ENCODE assay signal across 10 mouse cellular contexts in the genomic region with DNA sequence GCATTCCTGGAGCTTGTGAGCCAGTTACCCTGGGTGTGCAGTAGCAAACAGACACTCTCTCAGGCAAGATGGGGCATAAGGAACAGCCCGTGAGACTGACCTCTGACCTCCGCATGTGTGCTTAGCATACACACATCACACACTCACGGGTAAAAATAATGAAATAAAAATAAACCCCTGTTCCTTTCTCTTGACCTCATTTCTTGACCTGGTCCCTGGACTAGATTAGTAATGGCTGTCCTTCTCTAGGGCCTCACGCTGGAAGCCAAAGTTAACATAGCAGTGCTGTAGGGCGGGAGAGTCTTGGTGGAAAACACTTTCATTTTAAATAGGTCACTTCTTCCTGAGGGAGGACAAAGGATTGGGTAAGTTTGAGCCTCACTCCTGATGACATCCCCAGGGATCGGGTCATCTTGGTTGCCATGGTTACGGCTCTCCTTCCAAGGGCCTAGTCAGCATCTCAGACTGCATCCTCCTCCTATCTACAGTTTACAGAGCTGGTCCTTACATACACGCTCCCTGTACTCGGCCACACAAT. TPM values are rescaled to one million over a fixed set of nuclear protein-coding genes. Genes with fewer than 3 reads are reported as not detected.
A peak's percentile ranks its signal among the peaks of the same experiment; 100 is the strongest.
DNase-seq lines count a peak whose midpoint lies in the region; ATAC-seq and TF ChIP-seq lines count a peak whose summit lies in the region.
"Had no signal": no experiment of that assay in that cellular context is flagged by ENCODE, and none has a peak within 500 bp of the region (broad histone marks: within the 10 kb centered on the region; RNA-seq: fewer than 3 reads in every experiment).

No protein-coding gene starts in this region.

- no peaks in the 10 kb centered on the region for H3K27me3 ChIP-seq in forebrain, postnatal 0 days (ENCODE audit: insufficient read depth, low read length)
- H3K27me3 ChIP-seq in midbrain, embryonic 13.5 days, result no peaks in the 10 kb centered on the region
- H3K27me3 ChIP-seq: kidney, embryonic 15.5 days had no signal

- H3K36me3 ChIP-seq in forebrain, postnatal 0 days (ENCODE audit: insufficient read depth), result no peaks in the 10 kb centered on the region
- H3K36me3 ChIP-seq in midbrain, embryonic 13.5 days, result no peaks in the 10 kb centered on the region
- H3K36me3 ChIP-seq: kidney, embryonic 15.5 days; liver, embryonic 12.5 days had no signal

- H3K4me2 ChIP-seq in forebrain, postnatal 0 days (ENCODE audit: low read depth), result no peak overlapping the region
- H3K4me2 ChIP-seq in midbrain, embryonic 13.5 days (replicated peaks), result no peak overlapping the region
- H3K4me2 ChIP-seq: kidney, embryonic 15.5 days; liver, embryonic 12.5 days had no signal

- peak; percentile 55 for ATAC-seq in forebrain, postnatal 0 days
- peak; percentile 86 for ATAC-seq in midbrain, embryonic 13.5 days
- ATAC-seq: liver, embryonic 12.5 days had no signal

- H3K9ac ChIP-seq in forebrain, postnatal 0 days, result no peak overlapping the region
- H3K9ac ChIP-seq in midbrain, embryonic 13.5 days (replicated peaks), result 0 out of 2 replicates have a peak overlapping the region, but pooled peaks have one; percentile 12
- H3K9ac ChIP-seq: kidney, embryonic 15.5 days; liver, embryonic 12.5 days had no signal

- no peak overlapping the region for H3K4me3 ChIP-seq in forebrain, postnatal 0 days (ENCODE audit: low read depth, low read length)
- H3K4me3 ChIP-seq in midbrain, embryonic 13.5 days (replicated peaks), result no peak overlapping the region
- H3K4me3 ChIP-seq: kidney, embryonic 15.5 days; liver, embryonic 12.5 days had no signal

- H3K9me3 ChIP-seq in forebrain, postnatal 0 days (ENCODE audit: low read length), result no peaks in the 10 kb centered on the region
- no peaks in the 10 kb centered on the region for H3K9me3 ChIP-seq in midbrain, embryonic 13.5 days
- H3K9me3 ChIP-seq: kidney, embryonic 15.5 days; liver, embryonic 12.5 days had no signal

- 51% methylated on average over 9 of the region's 9 CpGs for WGBS in forebrain, postnatal 0 days
- WGBS in midbrain, embryonic 13.5 days, result 35% methylated on average over 9 of the region's 9 CpGs

- no peak overlapping the region for H3K27ac ChIP-seq in forebrain, postnatal 0 days (ENCODE audit: low read depth, low read length)
- H3K27ac ChIP-seq in midbrain, embryonic 13.5 days, result peak overlapping the region; percentile 71
- H3K27ac ChIP-seq: kidney, embryonic 15.5 days; liver, embryonic 12.5 days had no signal

- peak; percentile 7 for DNase-seq in cerebellum, adult 11-12 months
- no peak for DNase-seq in cerebellum, postnatal 36 days
- DNase-seq in brain, adult 2 months (ENCODE audit: low read depth, low spot score), result peak; percentile 73
- peak; percentile 25 for DNase-seq in forebrain, postnatal 0 days
- DNase-seq in layer of hippocampus, adult 18-20 months (ENCODE audit: low spot score in 2 of 2), result no peak
- no peak for DNase-seq in right cerebral cortex, adult 2 months (ENCODE audit: low spot score in 2 of 2)
- DNase-seq in spleen, adult 18-20 months, result no peak

- H3K4me1 ChIP-seq in forebrain, postnatal 0 days (ENCODE audit: insufficient read depth), result no peaks in the 10 kb centered on the region
- peaks cover 23% of the 10 kb centered on the region for H3K4me1 ChIP-seq in midbrain, embryonic 13.5 days (replicated peaks)

- no peak for TF ChIP-seq CTCF in forebrain, postnatal 0 days (IDR thresholded peaks at IDR 0.05; ENCODE audit: low read depth)

RNA-seq across cellular contexts. Expression of gene Errfi1, which starts 59.4 kb away (rescaled TPM):
- total RNA-seq in forebrain, postnatal 0 days (2014; rRNA removed), result 22.3 and 34.9 TPM in 2 replicates
- 16.5 and 17.2 TPM in 2 replicates for polyA plus RNA-seq in forebrain, postnatal 0 days (2015; fragmentation: Nextera tagmentation; extraction: Ambion mirVana)
- polyA plus RNA-seq in midbrain, embryonic 13.5 days (2015; fragmentation: Nextera tagmentation; extraction: Ambion mirVana), result 18.7 and 20.1 TPM in 2 replicates
- total RNA-seq in layer of hippocampus, adult 18-20 months (2021), result 10 to 100 TPM; 45.7 to 60.5 TPM

Comparison
In these comparisons a context has a peak if more than half of its experiments do, and no peak if none do; other contexts are left out.
1. DNase-seq: peak in cerebellum, adult 11-12 months (single experiment), brain, adult 2 months (single experiment) and forebrain, postnatal 0 days (single experiment); none in cerebellum, postnatal 36 days (0 of 2), layer of hippocampus, adult 18-20 months (0 of 2), right cerebral cortex, adult 2 months (0 of 2) and spleen, adult 18-20 months (0 of 2).